Mouse (Mus musculus) cerebellum, adult 9-10 months (tissue): ENCODE measurements around the gene Olfr747.
"Not testable (repeated sequence)": the region's sequence is repeated elsewhere in the genome, so short reads cannot be mapped to it uniquely, and the experiment has no call there.

Experiments used
- DNase-seq: peaks from one replicate; pipeline ENCODE4 v3.0.0; 2022

Gene Olfr747

DNA sequence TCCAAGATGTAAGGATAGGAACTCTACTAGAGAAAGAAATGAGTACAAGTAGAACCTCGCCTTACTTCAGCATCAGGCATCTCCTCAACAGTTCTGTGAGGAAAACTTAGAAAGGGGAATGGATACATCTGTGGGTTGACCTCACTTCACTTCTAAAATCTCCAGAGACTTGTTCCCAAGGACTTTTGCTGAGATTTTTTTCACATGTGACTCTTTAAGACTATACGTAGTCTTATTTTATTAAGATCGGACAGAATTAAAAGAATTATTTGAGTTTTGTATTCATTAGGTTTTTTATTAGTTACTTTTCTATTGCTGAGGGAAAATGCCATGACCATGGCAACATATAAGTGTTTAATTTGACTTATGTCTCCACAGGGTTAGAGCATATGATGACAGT is at the start of gene Olfr747:
Gene Olfr747 (minus strand): TSS at position 101 of the 400 bp plus-strand sequence.
- no peak for DNase-seq

DNA sequence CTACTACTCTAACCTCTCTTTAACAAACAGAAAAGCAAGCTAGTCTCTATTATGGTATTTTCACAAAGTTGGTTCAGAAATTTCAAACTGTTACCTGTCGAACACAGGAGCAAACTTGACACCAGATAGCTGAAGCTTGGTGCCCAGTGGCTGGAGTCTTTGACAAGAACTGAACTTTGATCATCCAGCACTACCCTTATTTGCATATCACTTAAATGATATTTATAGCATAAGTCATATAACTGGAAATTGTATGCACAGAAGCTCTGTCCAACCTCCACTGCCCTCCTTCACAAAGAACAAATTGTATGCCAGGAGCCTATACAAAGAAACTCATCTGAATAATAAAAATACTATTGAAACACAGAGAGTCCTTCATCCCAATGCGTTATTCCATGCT is 48.6 kb upstream of the Olfr747 start:
- DNase-seq, result no peak

DNA sequence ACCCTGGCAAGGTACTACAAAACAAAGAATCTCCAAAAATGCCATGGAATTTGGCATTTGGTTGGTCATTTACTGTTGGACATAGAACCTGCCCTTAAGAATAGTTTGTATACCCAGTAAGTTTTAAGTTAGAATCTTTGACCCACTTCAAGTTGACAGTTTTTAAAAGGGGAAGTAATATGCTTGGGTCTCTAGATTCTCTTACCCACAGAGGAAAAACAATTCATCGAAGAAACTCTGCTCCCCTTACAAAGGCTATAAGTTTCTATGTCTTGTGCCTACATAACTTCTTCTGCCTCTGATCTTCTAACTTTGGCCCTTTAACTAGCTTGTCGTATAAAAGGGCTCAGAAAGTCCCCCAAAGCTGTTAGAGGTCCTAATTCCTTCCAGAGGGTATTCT is 47.3 kb upstream of the Olfr747 start:
- no peak for DNase-seq

DNA sequence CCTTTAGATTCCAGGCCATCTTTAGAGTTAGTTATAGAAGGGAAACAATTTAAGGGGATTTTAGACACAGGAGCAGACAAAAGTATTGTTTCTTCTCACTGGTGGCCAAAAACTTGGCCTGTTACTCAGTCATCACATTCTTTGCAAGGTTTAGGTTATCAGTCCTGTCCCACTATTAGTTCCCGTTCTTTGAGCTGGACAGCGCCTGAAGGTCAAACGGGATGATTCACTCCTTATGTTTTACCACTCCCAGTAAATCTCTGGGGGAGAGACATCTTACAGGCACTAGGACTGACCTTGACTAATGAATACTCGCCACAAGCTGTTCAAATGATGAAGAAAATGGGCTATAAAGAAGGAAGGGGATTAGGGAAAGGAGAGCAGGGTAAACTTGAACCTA is 29.4 kb upstream of the Olfr747 start:
- not testable (repeated sequence) for DNase-seq

DNA sequence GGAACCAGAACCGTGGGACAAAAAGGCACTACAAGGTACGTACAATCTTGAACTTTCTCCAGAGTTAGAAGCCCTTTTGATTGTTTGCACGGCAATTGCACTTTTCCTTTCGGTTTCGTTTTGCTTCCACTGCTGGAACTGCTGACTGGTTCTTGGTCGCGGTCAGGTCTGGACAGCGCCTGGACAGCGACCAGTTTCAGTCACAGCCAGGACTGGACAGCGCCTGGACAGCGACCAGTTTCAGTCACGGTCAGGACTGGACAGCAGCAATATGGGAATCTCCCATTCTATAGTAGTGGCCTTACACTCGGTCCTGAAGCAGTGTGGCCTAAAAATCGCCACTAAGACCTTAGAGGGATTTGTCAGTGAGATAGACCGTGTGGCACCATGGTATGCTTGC is 26.9 kb upstream of the Olfr747 start:
- not testable (repeated sequence) for DNase-seq

DNA sequence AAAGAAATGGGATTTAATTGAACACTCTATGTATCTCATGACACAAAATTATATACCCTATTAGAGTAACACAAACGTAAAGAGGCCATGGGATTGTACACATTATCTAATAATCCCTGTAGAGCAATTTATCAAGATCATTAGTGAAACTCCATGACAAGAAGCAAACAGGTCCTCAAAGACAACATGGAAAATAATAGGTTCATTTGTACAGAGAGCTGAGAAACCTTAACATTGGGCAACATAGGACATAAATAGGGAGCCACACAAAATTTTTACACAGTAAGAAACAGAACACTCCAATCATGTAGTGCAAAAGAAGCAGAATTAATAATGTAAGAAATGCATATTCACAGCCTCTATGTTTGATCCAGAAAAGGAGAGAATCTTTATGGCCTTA is 14.1 kb upstream of the Olfr747 start, which contains the start of gene Olfr748:
Gene Olfr748 (plus strand): TSS at position 301 of the 400 bp plus-strand sequence.
- DNase-seq, result no peak

DNA sequence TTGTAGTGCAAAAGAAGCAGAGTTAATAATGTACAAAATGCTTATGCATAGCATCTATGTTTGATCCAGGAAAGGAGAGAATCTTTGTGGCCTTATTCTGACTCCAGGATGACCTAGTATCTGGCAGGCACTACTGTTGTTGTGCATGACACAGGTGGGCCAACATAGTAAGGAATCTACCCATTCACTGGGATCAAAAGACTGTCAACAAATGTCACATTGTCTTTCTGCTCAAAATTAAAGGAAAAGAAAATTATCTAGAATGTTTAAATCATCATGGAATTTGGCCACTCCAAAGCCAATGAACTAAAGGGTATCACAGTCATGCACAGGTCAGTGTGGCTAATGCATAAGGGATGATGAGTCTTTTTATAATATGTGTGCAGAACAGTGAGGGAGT is 46.2 kb downstream of the Olfr747 start, which contains the start of gene Olfr746:
Gene Olfr746 (plus strand): TSS at position 301 of the 400 bp plus-strand sequence.
- no peak for DNase-seq

DNA sequence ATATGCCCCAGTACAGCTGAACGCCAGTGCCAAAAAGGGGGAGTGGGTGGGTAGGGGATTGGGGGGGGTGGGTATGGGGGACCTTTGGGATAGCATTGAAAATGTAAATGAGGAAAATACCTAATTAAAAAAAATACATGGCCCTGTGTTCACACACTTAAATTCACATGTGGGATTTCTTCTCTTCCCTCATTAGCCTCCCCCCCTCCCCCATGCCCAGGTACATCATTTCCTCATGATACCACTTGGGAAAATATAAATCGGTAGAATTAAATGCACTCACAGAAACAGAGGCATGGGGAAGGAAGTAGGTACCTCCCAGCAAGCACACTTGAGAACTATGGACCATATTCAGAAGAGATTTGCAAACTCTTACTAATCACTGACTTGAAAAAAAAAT is 53.9 kb downstream of the Olfr747 start, which contains the start of gene Olfr745:
Gene Olfr745 (plus strand): TSS at position 301 of the 400 bp plus-strand sequence.
- DNase-seq, result no peak
